Mouse (Mus musculus) stomach, postnatal 0 days (tissue): Measurements from ENCODE around the gene Tmed6. TPM values are rescaled to one million over a fixed set of nuclear protein-coding genes. Genes with fewer than 3 reads are reported as not detected.
"Not testable (repeated sequence)": the region's sequence is repeated elsewhere in the genome, so short reads cannot be mapped to it uniquely, and the experiment has no call there.

Source experiments
- ATAC-seq: fragments of 200-750 bp; cut with Nextera tagmentation; 2 replicates; pipeline ENCODE4 v1.8.0; 2017; ENCODE audit not compliant: low FRiP score, low TSS enrichment
- DNase-seq: peaks from one replicate; pipeline ENCODE4 v3.0.0-alpha.2; 2016; ENCODE audit warnings: low spot score
- H3K27ac ChIP-seq: fragments of 300-500 bp; sonication (generic); replicated peaks from 2 replicates; pipeline ENCODE4 v1.5.1; 2014; ENCODE audit warnings: mild to moderate bottlenecking, control low read depth
- H3K27me3 ChIP-seq: fragments of 300-500 bp; sonication (generic); 2 replicates; pipeline ENCODE4 v1.6.1; 2014; ENCODE audit warnings: low read length; ENCODE audit not compliant: control insufficient read depth, insufficient read depth
- H3K36me3 ChIP-seq: fragments of 300-500 bp; sonication (generic); 2 replicates; pipeline ENCODE4 v1.6.1; 2014; ENCODE audit warnings: low read length, mixed read lengths; ENCODE audit not compliant: control insufficient read depth, insufficient read depth
- H3K4me1 ChIP-seq: fragments of 300-500 bp; sonication (generic); replicated peaks from 2 replicates; pipeline ENCODE4 v1.6.1; 2014; ENCODE audit warnings: antibody characterized with exemption; ENCODE audit not compliant: control insufficient read depth, insufficient read depth
- H3K4me2 ChIP-seq: fragments of 300-500 bp; sonication (generic); replicated peaks from 2 replicates; pipeline ENCODE4 v1.6.1; 2014; ENCODE audit warnings: low read depth, mild to moderate bottlenecking, control low read depth, moderate library complexity
- H3K4me3 ChIP-seq: fragments of 300-500 bp; sonication (generic); 2 replicates; pipeline ENCODE4 v1.5.1; 2014; ENCODE audit warnings: low read depth, low read length, control low read depth
- H3K9ac ChIP-seq: fragments of 300-500 bp; sonication (generic); 2 replicates; pipeline ENCODE4 v1.6.1; 2014; ENCODE audit warnings: mild to moderate bottlenecking, low read length, control low read depth, mixed read lengths
- H3K9me3 ChIP-seq: fragments of 300-500 bp; sonication (generic); 2 replicates; pipeline ENCODE4 v1.6.1; 2016; ENCODE audit warnings: low read length; ENCODE audit not compliant: control insufficient read depth
- CTCF ChIP-seq: IDR thresholded peaks from 2 replicates; pipeline ENCODE4 v1.5.1; 2016; ENCODE audit warnings: antibody characterized with exemption, low read depth, mild to moderate bottlenecking, moderate library complexity
- EP300 ChIP-seq: optimal IDR thresholded peaks from 2 replicates; pipeline ENCODE3; 2016; ENCODE audit warnings: antibody characterized with exemption
- WGBS: fragments of 180-500 bp; shearing (Covaris S2); extraction: QIAGEN DNeasy Blood & Tissue Kit; methylation state at CpG from one replicate; pipeline ENCODE4 v1.1.7; 2014; 5-methylcytosine and 5-hydroxymethylcytosine counted together
- polyA plus RNA-seq: library from polyadenylated mRNA; unstranded; fragments of >200 nt; fragmentation: Nextera tagmentation; extraction: Ambion mirVana; gene quantifications from 2 replicates; pipeline ENCODE4 v1.2.1, GENCODE M21; 2015

Gene Tmed6
- polyA plus RNA-seq, 1 experiment from 2014 or later = 79.6 TPM

DNA sequence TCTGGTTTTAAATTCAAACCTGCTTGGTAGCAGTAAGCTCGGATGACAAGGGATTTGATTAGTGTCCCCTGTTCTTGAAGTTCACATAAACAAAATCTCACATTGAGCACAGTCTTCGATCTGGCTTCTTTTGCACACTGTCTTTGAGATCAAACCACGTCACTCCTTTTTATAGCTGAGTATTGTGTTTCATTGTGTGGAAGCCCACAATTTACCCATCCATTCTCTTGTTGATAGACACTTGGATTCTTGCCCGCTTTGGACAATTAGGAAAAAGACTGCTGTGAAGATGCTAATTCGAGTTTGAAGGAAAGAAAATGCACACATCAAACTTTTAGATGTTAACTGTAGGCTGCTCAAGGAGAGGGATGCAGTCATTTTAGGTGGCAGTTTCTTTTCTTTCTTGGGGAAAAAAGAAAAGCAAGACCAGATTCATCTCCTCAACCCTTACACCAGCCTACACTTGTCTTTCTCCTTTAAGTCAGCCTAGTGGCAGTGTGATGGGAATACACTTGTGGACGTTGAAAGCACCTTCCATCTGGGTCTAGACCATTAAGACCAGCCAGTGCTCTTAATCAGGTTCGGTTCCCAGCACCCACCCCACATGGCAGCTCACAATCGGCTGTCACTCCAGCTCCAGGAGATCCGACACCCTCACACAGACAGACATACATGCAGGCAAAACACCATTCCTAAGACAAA, 45.3 kb upstream of the Tmed6 start:
- Histone ChIP-seq H3K9ac (no peak overlapping the region), H3K27me3 (no peaks in the 10 kb centered on the region), H3K9me3 (no peaks in the 10 kb centered on the region), H3K36me3 (no peaks in the 10 kb centered on the region), H3K4me1 (no peaks in the 10 kb centered on the region), H3K4me2 (no peak overlapping the region), H3K4me3 (no peak overlapping the region), H3K27ac (no peak overlapping the region)
- WGBS = 67% methylated on average over 9 of the region's 9 CpGs
- ATAC-seq (no peak), DNase-seq (no peak)
- no peak for TF ChIP-seq EP300
- TF ChIP-seq CTCF = no peak

DNA sequence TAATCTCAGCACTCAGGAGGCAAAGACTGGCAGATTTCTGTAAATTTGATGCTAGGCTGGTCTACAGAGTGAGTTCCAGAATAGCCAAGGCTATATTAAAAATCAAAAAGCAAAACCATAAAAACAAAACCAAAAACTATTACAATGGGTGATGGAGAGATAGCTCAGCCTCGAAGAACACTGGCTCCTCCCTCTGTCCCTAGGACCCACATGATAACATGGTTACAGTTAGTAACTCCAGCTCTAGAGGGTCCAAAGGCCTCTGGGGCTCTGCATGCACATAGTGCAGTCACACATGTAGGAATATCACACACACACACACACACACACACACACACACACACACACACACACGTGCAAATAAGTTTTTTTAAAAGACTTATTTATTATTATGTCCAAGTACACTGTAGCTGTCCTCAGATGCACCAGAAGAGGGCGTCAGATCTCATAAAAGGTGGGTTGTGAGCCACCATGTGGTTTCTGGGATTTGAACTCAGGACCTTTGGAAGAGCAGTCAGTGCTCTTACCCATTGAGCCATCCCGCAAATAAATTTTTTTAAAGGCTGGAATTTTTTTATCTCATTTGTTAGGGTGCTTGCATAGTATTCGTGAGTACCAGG, 44.5 kb upstream of the Tmed6 start:
- Histone ChIP-seq H3K36me3 (no peaks in the 10 kb centered on the region), H3K4me1 (no peaks in the 10 kb centered on the region), H3K27ac (no peak overlapping the region), H3K9ac (no peak overlapping the region), H3K9me3 (no peaks in the 10 kb centered on the region), H3K27me3 (no peaks in the 10 kb centered on the region), H3K4me3 (no peak overlapping the region), H3K4me2 (no peak overlapping the region)
- WGBS = 85% methylated on average over 5 of the region's 5 CpGs
- no peak for DNase-seq
- peak; percentile 34 for TF ChIP-seq CTCF
- no peak for TF ChIP-seq EP300
- ATAC-seq = no peak

DNA sequence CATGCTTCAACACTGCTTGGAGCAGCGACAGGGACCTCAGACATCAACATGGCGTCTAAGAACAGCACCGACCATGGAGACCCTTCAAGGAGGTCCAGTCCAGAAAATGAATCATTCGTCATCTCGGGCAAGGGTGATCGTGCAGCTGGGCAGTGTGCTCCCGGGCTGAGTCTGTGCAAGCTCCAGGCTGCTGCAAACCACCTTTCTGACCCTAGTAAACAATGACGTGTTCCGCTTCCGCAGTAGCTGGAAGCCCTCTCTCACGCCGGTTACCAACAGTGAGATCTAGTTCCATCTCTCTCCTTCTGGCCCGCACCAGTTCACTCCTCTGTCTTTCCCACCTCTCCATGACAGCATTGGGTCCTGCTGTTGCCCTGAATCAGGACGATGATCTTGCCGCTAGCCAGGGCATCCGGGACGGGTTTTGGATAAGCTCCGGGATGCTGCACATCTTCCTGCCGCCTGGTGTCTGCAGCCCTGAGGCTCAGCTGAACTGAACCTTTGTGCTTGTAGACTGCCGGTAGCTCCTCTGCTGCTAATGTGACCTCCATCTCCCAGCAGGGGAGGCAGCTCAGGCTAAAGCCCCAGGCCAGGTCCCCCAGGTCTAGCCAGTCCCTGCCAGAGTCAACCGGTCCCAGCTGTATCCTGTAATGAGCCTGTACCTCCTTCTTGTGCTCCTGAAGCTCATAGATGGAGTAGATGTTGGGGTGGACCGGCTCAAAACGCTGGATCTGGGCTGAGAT, 43.7 kb upstream of the Tmed6 start:
- no peaks in the 10 kb centered on the region for H3K36me3 ChIP-seq
- TF ChIP-seq CTCF = peak; percentile 4; the same call in 1 of the 2 replicates
- TF ChIP-seq EP300 = no peak
- ATAC-seq = peak; percentile 69
- peak overlapping the region; percentile 42 for H3K4me2 ChIP-seq
- H3K27me3 ChIP-seq = no peaks in the 10 kb centered on the region
- no peaks in the 10 kb centered on the region for H3K9me3 ChIP-seq
- H3K27ac ChIP-seq = no peak overlapping the region; the same call in 1 of the 2 replicates
- WGBS = 49% methylated on average over 23 of the region's 23 CpGs
- H3K4me1 ChIP-seq = no peaks in the 10 kb centered on the region
- no peak for DNase-seq
- H3K9ac ChIP-seq = peak overlapping the region; percentile 53
- no peak overlapping the region; the same call in 1 of the 2 replicates for H3K4me3 ChIP-seq

DNA sequence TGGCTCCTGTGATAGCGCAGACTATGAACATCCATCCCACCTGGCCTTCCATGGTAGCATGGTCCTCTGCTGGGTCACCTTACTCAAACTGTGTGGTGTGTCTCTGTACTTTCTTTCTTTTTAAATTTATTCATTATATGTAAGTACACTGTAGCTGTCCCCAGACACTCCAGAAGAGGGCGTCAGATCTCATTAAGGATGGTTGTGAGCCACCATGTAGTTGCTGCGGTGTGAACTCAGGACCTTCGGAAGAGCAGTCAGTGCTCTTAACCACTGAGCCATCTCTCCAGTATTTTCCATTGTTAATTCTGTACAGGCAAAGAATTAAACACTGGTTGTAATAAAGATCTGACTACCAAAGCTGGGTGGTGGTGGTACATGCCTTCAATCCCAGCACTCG, 42.6 kb upstream of the Tmed6 start:
- not testable (repeated sequence) for H3K4me1 ChIP-seq, H3K27ac ChIP-seq, H3K36me3 ChIP-seq, H3K4me2 ChIP-seq, H3K9me3 ChIP-seq, H3K4me3 ChIP-seq, H3K27me3 ChIP-seq, DNase-seq, ATAC-seq, H3K9ac ChIP-seq
- WGBS = 94% methylated on average over 5 of the region's 5 CpGs

DNA sequence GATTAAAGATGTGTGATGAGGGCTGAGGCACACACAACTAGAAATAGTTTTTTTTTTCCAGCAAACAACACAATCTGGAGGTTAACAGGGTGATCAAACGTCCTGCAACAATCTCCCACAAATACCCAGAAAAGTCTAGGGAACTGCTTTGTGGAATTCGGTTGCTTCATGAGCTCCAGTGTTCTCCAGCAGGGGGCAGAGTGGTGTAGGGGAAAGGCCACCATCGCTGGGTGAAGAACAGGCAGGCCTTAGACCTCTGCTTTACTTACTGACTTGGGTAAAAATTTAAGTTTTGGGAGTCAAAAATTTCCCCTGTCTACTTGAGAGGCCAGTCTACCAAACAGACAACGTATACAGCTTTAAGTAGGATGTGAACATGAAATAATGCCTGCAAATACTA, 39.1 kb upstream of the Tmed6 start:
- Histone ChIP-seq H3K4me1 (no peaks in the 10 kb centered on the region), H3K36me3 (no peaks in the 10 kb centered on the region), H3K9me3 (no peaks in the 10 kb centered on the region), H3K4me3 (no peak overlapping the region), H3K27me3 (no peaks in the 10 kb centered on the region), H3K4me2 (no peak overlapping the region), H3K9ac (no peak overlapping the region), H3K27ac (no peak overlapping the region)
- ATAC-seq = peak; percentile 40; the same call in 1 of the 2 replicates
- peak; percentile 90 for TF ChIP-seq CTCF
- no peak for TF ChIP-seq EP300
- DNase-seq = peak; percentile 82
- WGBS = 11% methylated on average over 4 of the region's 4 CpGs

DNA sequence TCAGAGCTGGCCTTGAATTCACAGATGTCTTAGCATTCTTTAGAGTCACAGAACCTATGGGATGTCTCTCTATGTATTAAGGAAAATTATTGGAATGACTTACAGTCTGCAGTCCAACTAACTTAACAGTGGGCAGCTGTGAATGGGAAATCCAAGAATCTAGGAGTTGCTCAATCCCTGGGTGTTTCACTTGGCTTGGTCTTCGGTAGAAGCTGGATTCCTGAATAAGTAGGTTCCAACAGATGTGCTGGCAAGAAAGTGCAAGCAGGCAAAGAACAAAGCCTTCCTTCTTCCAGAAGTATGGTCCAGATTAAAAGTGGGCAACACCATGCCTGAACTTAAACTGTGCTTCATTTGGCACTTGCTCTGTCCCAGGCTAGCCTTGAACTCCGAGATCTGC, 35.2 kb upstream of the Tmed6 start:
- WGBS = 64% methylated on average over 2 of the region's 2 CpGs
- H3K4me1 ChIP-seq = no peaks in the 10 kb centered on the region
- no peak for TF ChIP-seq EP300
- no peak for TF ChIP-seq CTCF
- H3K4me3 ChIP-seq = no peak overlapping the region
- no peak overlapping the region for H3K4me2 ChIP-seq
- no peak overlapping the region for H3K27ac ChIP-seq
- no peaks in the 10 kb centered on the region for H3K36me3 ChIP-seq
- no peaks in the 10 kb centered on the region for H3K9me3 ChIP-seq
- no peaks in the 10 kb centered on the region for H3K27me3 ChIP-seq
- ATAC-seq = no peak
- H3K9ac ChIP-seq = no peak overlapping the region
- no peak for DNase-seq
